Mouse (Mus musculus) thymus, adult 2 months (tissue): ENCODE measurements around the gene Hdac4.

Experiments used
- CTCF ChIP-seq: fragments of 200-500 bp; IDR thresholded peaks from 2 replicates; pipeline ENCODE4 v1.5.1; 2012; ENCODE audit warnings: mild to moderate bottlenecking, control low read depth, low read length, moderate library complexity, borderline replicate concordance; ENCODE audit not compliant: control insufficient read depth, poor library complexity, insufficient read depth; ENCODE audit errors: extremely low read depth
- POLR2A ChIP-seq: fragments of 200-500 bp; IDR thresholded peaks from 2 replicates; pipeline ENCODE4 v1.6.1; 2012; ENCODE audit warnings: mild to moderate bottlenecking, low read length, control low read depth, moderate library complexity; ENCODE audit not compliant: control insufficient read depth, poor library complexity, insufficient read depth; ENCODE audit errors: extremely low read depth

DNA sequence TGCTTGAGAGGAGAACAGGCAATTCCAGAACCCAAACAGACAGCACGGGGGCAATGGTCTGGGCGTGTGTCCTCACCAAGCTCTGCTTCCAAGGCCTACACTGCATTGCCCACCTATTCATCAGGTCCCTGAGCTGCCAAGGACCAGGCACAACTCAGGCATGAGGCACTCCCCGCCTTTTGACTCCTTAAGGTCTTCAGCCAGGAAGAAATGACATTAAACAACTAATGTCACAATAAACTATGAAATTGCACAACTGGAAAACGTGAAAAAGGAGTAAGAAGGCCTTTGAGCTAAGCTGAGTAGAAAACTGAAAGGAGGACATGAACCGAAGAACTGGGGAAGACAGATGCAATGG lies 20.6 kb downstream of the Hdac4 start:
- TF ChIP-seq POLR2A, result no peak
- TF ChIP-seq CTCF, result no peak
